Mouse (Mus musculus) left cerebral cortex, postnatal 14 days (tissue): ENCODE measurements around the gene Agrp. TPM values are rescaled to one million over a fixed set of nuclear protein-coding genes. Genes with fewer than 3 reads are reported as not detected.
"Not testable (repeated sequence)": the region's sequence is repeated elsewhere in the genome, so short reads cannot be mapped to it uniquely, and the experiment has no call there.

Source experiments
- DNase-seq, 2 experiments: peaks; one replicate each; pipeline ENCODE4 v3.0.0; 2021 to 2022; ENCODE audit warnings: low spot score in 2 of 2, mixed read lengths in 1 of 2
- intact Hi-C: fragments of 180-260 bp; cut with DNase I; formaldehyde crosslinking; loops from one replicate; pipeline ENCODE4 v1.15.1; 2025
- total RNA-seq, 2 experiments: library from RNA; stranded (reverse); gene quantifications; 2 replicates each; pipeline ENCODE4 v1.2.3; 2021

Agrp gene
- total RNA-seq, 2 experiments from 2014 or later: 0.51 TPM; not detected in 1

DNA sequence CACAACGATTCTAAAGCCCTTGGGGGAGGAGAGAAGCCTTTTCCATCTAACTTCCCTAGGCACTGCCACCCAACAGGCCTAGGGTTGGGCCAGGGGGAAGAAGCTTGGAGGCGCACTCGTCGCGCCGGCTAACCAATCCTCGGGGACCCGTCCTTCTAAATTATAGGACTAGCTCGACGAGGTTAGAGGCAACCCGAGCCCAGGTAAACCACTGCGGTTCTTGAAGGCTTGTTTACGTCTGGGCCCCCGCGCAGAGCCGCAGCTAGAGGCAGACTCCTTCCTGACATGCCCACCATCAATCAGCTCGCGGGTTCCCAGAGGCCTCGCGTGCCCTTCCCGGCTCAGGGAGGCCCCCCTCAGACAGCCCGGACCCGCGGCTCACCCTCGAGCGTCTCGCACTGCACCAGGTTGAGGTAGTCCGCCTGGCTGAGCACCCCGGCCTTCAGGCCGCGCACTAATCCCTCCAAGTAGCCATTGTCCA is 71.8 kb downstream of the Agrp start:
- intact Hi-C loops: no loop called here
- DNase-seq: peak in 1 of 2 experiments; percentile 42

DNA sequence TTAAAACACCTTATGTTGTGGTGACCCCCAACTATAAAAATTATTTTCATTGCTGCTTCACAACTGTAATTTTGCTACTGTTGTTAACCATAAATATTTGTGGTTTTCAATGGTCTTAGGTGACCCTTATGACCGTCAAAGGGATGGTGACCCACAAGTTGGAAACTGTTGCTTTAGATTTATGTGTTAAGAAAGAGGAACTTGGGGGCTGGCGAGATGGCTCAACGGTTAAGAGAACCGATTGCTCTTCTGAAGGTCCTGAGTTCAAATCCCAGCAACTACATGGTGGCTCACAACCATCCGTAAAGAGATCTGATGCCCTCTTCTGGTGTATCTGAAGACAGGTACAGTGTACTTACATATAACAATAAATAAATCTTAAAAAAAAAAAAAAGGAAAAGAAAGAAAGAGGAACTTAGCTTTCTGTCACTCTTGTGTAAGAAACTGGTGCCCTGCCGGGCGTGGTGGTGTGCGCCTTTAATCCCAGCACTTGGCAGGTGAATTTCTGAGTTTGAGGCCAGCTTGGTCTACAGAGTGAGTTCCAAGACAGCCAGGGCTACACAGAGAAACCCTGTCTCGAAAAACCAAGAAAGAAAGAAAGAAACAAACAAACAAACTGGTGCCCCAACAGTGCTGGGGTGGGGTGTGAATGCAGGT is 72.5 kb downstream of the Agrp start:
- intact Hi-C loops, DNase-seq: not testable (repeated sequence)

DNA sequence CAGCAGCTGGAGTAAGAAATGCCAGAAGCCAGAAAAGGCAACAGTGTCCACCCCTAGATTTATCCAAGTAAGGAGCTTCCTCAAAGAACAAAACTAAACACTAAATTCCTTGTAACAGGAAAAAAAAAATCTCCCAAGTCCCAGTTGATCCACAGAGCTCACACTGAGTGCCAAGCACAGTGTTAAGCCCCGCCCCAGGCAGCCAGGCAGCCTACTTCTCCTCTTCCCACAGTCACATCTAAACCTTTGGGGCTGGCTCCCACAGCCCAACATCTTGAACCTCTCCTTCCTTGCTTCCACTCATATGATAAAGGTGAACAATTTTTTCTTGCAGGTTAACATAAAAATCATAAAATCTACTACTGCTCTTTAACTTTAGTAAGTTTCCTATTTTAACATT is 73.3 kb downstream of the Agrp start:
- DNase-seq: no peak
- intact Hi-C loops: no loop called here

DNA sequence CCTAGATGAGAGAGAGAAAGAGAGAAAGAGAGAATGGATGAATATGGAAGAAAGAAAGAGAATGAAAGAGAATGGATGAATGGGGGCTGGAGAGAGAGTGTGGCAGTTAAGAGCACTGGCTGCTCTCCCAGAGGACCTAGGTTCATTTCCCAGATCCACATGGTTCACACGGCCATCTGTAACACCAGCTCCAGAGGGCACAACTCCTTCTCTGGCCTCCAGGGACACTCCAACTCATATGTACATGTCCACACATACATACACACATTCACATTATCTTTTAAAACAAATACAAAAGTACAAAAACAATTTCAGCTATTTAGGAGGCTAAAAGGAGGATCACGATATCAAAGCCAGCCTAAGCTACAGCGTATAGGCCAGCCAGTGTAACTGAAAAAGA is 74.3 kb downstream of the Agrp start:
- intact Hi-C loops: no loop called here
- no peak for DNase-seq

DNA sequence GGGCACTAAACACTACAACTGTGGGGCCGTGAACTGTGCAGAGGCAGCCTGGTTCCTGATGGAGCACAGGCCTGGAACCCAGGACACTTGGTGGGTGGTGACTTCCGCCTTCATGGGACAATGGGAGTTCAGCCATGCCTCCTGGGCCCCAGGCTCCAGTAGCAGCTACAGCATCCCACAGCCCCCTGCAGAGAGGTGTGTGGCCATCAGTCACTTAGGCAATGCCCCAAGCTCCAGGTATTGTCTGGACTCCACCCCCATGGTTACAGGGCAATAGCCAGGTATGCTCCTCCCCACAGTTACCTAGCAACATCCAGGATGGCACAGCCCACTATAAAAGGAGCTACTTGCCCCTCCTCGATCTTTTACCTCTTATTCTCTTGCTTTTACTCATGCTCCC is 82.0 kb downstream of the Agrp start:
- intact Hi-C loops: no loop called here
- DNase-seq: no peak

DNA sequence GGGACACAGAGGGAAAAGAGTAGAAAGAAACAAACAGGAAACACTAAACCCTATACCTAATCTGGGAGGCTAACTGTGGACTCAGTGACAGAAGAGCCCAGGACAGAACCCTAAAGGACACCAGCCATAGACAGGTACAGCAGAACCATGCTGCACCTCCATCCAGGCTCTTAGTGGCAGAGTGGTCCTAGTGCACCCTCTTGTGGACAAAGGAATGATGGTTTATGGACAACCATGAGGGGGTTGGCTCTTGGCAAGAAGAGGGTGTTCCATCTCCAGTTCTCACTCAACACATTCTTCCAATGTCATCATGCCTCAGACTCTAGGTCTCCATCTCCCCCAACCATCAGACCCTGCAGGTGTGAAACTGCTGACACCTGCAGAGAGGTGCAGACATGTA is 83.1 kb downstream of the Agrp start:
- intact Hi-C loops: loop anchor here (5.0 kb wide), 1 partner anchor 37 kb away; the partner anchor contains the start of gene Hsd11b2
- peak; percentile 72 for DNase-seq

DNA sequence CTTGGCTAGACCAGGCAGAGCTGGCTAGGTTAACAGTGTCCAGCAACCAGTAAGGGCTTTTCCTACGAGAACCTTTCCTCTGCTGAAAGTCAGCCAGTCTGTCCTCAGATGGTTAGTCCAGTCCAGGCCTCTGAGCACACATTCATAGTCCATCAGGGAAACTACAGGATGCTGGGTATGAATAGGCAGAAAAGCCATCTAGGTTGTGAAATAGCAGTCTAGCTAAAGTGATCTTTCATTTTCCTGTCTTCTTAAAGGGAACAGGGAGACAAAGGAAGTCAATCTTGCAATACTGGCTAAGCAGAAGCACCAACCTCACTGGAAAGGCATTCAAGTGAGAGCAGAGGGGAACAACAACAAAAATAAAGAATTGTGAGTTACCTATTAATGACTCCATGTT is 84.4 kb downstream of the Agrp start:
- DNase-seq: no peak
- intact Hi-C loops: loop anchor here (5.0 kb wide), 1 partner anchor 36 kb away; the partner anchor contains the start of gene Hsd11b2

DNA sequence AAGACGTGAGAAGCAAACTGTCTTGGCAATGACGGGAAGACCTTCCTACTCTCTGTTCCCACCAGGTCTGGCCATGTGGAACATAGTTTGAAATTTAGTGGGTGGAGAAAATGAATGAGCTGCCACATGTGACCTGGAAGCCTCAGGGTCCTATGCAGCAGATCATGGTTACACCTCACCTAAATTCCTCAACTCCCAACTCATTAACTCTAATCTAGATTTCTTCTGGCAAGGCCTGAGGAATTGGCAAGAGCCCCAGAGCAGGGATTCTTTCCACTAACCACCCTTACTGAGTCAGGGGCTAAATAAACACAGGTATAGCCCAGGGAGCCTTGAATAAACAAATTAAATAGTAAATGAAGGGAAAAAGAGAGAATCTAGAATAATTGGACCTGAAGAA is 85.2 kb downstream of the Agrp start:
- intact Hi-C loops: loop anchor here (5.0 kb wide), 1 partner anchor 35 kb away; the partner anchor contains the start of gene Hsd11b2
- DNase-seq: no peak

DNA sequence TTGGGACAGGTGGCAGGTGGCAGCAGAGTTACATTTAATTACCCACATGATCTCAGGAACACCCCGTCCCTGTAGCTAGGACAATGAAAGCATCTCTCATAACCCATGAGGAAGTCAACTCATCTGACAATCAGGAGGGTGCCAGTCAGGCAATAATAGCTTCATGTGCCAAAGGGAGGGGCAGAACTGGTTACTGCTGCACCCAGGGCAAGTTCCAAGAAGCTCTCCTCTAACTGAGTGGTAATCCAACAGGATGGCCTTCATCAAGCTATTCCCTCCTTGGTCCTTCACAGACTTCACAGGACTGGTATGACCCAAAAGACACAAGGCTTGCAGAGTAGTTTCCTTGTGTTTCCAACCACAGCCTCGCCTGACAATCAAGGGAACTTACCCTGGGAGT is 87.1 kb downstream of the Agrp start:
- intact Hi-C loops: loop anchor here (5.0 kb wide), 1 partner anchor 33 kb away; the partner anchor contains the start of gene Hsd11b2
- DNase-seq: no peak

DNA sequence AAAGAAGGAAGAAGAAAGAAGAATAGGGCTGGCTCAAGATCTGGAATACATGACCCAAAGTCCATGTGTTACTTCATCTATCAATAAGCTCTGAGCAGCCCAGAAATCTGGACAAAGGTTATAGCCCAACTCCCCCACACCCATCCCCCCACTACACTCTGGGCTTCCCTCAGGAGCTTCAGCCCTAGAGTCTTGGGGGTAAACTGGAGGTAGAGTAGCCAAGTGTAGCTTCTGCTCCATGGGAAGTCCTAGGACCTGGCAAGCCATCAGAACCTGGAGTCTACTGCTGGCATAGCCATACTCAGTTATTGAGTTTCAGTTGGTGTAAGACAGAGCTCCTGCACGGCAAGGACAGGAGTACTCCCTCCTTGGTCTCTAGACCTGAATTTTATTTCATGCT is 87.7 kb downstream of the Agrp start:
- DNase-seq: no peak
- intact Hi-C loops: no loop called here

DNA sequence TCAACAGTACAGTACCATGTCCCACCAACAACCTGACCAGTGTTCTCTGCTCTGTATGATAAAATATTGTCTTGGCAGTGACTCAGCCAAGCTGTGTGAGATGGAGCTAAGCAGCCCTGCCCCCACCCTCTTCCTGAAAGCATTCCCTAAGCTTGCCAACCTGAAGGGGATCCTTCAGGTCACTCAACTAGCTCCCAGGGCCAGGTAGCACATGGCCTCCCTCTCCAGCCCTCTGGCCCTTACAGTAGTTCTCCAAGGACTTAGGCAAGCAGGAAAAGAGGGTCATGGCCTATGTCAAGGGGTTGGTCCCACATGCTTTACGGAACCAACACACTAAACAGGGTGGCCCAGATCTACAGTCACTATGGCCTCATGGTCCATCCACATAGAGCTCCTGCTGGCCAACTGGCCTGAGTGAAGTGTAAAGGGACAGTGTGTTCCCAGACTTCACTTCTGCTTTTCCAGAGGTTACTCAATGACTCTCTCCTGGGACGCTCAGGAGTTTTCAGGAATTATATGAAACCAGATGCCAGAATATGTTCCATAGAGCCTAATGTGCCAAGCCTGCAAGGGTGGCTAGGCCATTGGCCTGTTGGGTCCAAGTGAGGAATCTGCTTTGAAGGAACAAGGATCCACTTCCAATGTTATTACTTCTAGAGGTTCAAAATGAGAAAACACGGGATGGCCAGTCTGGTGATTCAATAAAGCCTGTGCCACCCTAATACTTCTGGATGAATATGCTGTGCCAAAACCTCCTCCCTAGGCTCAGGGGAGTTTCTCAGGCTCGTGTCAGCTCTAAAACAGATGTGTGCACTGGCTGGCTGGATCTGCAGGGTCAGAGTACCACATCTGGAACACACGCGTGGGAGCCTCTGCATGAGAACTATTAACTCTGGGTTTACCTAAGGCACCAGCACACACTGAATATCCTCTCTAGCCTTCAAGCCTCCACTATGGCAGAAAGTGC is 90.5 kb downstream of the Agrp start:
- DNase-seq: no peak
- intact Hi-C loops: no loop called here

DNA sequence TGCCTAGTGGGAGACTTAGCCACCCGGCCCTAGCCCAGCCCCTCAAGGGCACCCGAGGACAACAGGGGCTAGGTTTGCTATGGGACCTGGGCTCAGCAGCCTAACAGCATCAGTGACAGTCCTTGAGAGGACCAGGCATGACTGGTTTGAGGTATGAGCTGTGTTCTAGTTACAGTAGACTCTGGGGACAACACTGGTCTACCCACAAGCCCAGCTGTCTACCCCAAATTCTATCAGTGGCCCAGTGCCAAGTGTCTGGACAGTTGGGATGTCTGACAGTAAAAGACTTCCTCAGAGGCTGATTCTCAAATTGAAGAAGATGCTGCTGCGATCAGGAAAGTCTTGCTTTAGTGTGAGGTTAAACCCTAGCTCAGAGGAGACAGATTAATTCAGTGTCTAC is 91.9 kb downstream of the Agrp start:
- intact Hi-C loops: no loop called here
- peak; percentile 40 to 63 for DNase-seq

DNA sequence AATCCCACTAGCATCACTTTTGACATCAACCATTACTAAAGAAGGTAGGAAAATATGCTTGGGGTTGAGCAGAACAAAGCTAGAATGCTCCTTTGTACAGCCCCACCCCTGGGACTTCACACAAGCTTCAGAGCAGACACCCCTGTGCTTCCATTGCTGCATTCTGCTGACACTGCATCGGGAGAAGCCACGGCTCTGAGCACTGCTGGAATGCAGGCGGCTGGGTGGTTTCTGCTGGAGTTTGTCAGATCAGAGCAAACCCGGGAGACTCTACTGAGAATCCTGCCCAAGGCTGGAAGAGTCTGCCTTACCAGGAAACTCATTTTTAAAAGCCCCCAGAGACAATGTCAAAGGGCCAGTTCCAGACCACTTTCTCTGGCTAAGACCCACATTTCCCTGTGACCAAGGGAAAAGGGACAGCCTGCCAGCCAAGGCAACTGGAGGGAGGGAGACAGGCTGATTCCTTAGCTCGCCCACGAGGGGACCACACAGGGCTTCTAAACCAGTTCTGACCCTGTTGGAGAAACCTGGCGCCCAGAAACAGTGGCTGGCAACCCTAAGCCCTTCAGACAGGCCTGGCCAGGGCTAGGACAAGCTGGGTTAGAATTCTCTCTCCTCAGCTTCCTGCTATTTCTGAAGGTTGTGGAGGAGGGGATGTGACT is 92.5 kb downstream of the Agrp start:
- DNase-seq: peak in 1 of 2 experiments; percentile 22
- intact Hi-C loops: no loop called here

DNA sequence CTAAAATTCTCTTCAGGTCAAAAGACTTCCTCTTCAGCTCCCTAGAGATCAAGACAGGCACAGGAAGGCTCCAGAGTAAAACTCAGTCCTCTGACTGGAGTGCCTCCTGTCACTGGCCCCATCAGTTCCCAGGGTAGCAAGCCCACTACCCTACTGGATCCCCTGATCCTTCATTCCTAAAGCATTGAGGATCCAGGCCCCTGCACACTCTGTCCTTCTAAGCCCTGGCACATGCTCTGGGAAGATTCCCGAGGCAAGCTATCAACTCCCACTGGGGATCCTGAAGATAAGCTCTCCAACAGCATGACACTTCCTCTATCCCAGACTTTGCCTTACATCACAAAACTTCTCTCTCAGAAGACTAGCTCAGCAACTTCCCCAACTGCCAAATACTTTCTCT is 93.5 kb downstream of the Agrp start:
- no peak for DNase-seq
- intact Hi-C loops: no loop called here

DNA sequence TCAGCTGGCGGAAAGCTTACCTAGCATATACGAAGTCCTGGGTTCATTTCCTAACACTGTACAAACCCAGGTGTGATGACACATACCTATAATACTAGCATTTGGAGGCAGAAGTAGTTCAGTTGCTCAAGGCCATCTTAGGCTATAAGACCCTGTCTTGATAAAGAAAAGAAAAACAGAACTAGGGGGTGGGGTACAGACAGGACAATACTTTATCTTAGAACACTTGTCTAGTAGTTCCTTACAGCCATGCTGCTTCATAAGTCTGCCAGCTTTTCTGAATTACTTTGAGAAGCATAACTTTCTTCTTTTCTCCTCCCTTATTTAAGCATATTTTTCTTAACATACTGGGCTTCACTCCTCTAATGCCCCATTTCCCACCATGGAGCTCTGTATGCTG is 94.4 kb downstream of the Agrp start:
- DNase-seq: no peak
- intact Hi-C loops: no loop called here

DNA sequence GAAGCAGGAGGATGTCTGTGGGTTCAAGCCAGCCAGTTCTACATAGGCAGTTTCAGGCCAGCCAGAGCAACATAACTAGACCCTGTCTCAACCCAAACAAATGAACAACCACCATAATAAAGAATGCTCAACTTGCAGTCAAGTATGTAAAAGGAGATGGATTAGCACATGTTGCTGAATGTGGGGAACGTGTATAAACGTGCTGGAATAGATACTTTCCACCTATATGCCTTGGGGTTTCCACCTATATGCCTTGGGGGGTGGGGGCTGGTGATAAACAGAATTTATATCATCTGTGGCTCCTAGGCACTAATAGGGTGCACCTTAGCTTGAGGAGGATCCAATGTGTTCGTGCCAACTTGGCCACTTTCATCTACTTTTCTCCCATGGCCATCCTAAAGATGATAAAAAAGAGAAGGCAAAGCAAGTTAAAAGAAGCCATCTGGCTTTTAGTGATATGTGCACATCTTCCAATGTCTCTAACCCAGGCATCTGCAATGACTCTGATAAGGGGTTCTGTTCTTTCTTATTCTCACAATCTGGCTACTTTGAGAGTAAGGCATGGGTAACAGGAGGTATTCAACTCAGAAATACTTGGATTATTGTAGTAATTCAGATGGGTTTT is 95.0 kb downstream of the Agrp start:
- DNase-seq: no peak
- intact Hi-C loops: no loop called here

DNA sequence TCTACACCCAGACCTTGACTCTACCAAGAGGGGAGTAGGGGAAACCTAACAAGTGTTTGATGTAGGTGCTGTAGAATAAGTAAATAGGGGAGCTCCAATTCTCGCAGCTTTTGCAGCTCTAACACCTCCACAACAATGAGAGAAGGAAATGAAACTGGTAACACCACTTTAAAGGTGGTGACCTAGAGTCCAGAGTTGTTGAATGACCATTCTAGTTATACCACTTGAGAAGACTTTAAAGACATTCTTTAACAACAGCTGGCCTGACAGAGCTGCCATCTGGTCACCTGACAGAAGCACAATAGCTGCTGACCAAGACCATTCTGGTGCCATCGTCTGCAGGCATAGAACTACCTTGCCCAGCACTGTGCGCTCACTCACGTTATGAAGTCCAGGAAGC is 98.3 kb downstream of the Agrp start:
- intact Hi-C loops: no loop called here
- DNase-seq: no peak

DNA sequence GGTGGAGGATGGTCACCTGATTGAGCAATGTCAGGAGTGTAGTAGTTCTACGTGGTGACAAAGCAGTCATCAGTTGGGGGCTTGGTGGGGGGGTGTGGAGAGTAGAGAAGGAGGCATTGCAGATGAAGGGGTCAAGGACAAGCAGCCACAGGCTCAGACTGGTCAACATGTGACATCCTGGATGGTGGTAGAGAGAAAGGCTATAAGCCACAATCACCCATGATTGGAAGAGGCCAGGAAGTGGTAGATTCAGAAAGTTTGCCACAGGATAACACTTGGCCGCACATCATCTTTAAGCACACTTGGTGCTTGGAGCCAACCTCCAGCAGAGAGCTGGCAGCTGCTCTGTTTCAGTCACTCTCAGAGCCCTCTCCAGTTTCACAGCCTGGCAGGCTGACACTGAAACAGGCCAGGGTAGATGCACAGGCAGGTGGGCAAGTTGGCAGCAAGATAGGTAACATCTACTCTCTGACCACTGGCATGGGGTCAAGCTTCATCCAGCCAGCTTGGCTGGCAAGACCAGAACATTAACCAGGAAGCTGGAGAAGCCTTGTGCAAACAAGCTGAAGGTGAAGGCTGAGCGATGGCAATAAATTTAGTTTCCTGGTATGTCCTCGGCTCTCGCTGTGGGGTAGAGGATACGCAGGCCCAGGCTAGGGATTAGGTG is 100.0 kb downstream of the Agrp start:
- intact Hi-C loops: no loop called here
- DNase-seq: no peak

DNA sequence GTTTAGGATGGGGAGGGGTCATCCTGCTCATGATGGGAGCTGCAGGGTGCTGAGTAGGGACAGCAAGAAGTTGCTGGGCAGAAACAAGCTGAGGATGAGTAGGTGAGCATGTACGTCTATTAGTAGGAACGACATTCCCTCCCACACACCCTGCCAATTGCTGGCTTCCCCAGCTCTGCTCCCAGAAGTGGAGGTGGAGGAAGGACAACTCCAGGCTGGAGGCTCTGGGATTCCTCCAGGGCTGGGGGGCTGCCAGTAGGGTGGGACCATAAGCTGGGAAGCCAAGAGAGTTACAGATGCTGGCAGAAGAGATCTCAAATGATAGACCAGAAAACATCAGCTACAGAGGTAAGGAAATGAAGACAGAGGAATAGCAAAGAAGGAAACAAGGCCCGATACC is 100.6 kb downstream of the Agrp start:
- intact Hi-C loops: no loop called here
- peak in 1 of 2 experiments; percentile 41 for DNase-seq
